Mouse (Mus musculus): ENCODE measurements at regions not wholly inside any gene's neighbourhood (a gene's known extent, or its start where the extent isn't known, plus 50 kb on each side); places are given as distances from the start of the nearest gene placed in this dataset.

DNA sequence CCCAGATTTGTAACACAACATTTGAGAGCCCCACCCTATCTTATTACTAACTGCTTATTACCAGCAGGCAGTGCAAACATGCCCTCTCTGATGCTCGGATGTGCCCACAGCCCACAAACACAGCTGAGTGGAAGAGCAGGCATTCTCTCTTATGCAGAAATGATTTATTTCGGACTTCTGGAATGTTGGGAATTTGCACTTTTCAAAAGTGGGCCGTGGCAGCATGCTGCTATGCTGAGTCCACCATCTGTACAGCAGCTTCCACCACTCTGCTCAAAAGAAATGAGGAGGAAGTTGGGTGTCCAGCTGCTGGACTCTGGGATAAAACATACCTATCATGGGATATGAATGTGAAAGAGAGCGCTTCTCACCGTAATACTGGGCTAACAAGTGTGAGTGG lies 129.6 kb upstream of the Tbx20 start:
- no peak for DNase-seq (ENCODE audit: low spot score)
- no peaks in the 10 kb centered on the region for H3K27me3 ChIP-seq (ENCODE audit: low read depth, poor library complexity, severe bottlenecking)
- no peaks in the 10 kb centered on the region for H3K9me3 ChIP-seq (replicated peaks)
- H3K27ac ChIP-seq (replicated peaks) = no peak overlapping the region
- no peaks in the 10 kb centered on the region for H3K36me3 ChIP-seq
- 85% methylated on average over 5 of the region's 5 CpGs for WGBS
- peaks cover 6% of the 10 kb centered on the region for H3K4me1 ChIP-seq
- no peak overlapping the region for H3K4me3 ChIP-seq

DNA sequence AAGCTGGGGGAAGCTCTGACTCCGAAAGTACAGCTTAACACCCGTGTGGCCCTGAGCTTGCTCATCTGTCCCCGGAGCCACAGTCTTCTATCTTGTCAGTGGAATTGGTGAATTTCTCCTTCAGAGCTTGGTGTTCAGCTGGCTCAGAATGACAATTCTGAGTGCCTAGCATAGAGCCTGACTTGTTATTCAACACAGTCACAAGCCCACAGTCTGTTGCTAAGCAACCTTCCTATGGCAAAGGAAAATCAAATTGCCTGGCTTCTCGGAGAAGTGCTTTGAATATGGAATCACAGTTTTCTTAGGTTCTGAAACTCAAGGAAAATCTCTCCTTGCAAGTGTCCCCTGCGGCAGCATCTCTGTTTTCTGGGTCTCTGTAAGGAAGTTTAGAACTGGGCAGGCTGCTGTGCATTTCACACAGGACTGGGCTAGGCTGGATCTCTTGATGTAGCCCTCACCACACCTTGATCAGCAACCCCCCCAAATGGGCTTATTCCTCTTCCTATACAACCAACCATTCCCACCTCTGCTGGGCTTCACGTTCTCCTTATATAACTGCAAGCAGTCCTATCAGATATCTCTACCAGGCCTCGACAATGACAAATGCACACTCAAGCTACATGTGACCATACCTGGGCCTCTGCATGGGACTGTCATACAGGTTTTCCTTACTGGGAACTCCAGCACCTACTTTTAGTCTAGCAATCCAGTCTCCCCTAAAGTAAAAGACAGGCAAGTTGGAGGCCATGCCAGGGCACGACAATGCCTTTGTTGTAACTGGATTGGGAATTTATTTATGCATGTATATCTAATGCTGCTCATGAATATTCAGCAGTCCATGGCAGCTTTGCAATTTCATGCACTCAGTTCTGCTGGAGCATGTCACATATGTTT lies 135.2 kb upstream of the Tbx20 start:
- Histone ChIP-seq H3K4me3 (no peak overlapping the region), H3K27ac (replicated peaks) (peak overlapping the region; percentile 59; the same call in 1 of the 2 replicates), H3K9me3 (replicated peaks) (no peaks in the 10 kb centered on the region), H3K4me1 (peaks cover 26% of the 10 kb centered on the region), H3K27me3 (ENCODE audit: low read depth, poor library complexity, severe bottlenecking) (no peaks in the 10 kb centered on the region; the same call in 1 of the 2 replicates), H3K36me3 (no peaks in the 10 kb centered on the region)
- WGBS = 66% methylated on average over 8 of the region's 8 CpGs
- no peak for DNase-seq (ENCODE audit: low spot score)

DNA sequence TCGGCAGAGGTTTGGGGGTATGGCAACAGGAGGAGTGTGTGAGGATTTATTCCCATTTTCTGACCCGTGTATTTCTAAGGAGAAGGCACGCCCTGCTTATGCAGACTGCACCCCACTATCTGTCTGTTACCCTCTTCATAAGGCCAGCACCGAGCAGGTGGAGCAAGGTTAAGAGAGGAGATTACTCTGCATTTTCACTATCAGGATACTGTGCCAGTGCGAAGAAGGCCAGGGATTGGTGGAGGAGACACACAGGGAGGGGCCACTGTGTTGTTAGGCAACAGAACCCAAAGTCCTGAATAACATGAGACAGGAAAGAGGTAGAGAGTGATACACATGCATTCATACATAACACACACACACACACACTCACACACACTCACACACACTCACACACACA lies 136.6 kb upstream of the Tbx20 start:
- H3K4me3 ChIP-seq = no peak overlapping the region
- H3K4me1 ChIP-seq = peaks cover 26% of the 10 kb centered on the region
- no peak overlapping the region for H3K27ac ChIP-seq (replicated peaks)
- H3K9me3 ChIP-seq (replicated peaks) = no peaks in the 10 kb centered on the region
- WGBS = 76% methylated on average over 5 of the region's 5 CpGs
- no peak for DNase-seq (ENCODE audit: low spot score)
- H3K36me3 ChIP-seq = no peaks in the 10 kb centered on the region
- no peaks in the 10 kb centered on the region; the same call in 1 of the 2 replicates for H3K27me3 ChIP-seq (ENCODE audit: low read depth, poor library complexity, severe bottlenecking)

DNA sequence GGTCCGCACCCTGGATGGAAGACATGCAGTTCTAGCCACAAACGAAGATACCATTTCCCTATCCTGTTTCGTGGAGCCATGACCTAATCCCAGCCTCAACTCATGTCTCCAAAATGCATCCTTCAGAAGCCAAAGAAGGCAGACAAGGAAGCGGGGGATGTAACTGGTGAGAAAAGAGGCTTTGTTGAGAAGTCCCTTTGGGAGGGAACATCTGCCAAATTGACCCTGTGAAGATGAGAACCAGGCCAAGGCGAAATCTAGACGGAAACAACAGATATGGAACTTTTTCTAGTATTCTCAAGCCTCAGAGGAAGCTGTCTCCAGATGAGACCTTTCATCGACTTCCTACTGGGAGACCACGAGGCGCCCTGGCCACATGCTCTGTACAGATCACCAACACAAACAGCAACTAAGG lies 145.9 kb upstream of the Tbx20 start:
- no peak overlapping the region for H3K27ac ChIP-seq (replicated peaks)
- peaks cover 17% of the 10 kb centered on the region for H3K27me3 ChIP-seq (ENCODE audit: low read depth, poor library complexity, severe bottlenecking)
- DNase-seq (ENCODE audit: low spot score) = no peak
- H3K36me3 ChIP-seq = no peaks in the 10 kb centered on the region
- WGBS = 84% methylated on average over 9 of the region's 9 CpGs
- peaks cover 15% of the 10 kb centered on the region for H3K4me1 ChIP-seq
- no peaks in the 10 kb centered on the region for H3K9me3 ChIP-seq (replicated peaks)
- H3K4me3 ChIP-seq = no peak overlapping the region

DNA sequence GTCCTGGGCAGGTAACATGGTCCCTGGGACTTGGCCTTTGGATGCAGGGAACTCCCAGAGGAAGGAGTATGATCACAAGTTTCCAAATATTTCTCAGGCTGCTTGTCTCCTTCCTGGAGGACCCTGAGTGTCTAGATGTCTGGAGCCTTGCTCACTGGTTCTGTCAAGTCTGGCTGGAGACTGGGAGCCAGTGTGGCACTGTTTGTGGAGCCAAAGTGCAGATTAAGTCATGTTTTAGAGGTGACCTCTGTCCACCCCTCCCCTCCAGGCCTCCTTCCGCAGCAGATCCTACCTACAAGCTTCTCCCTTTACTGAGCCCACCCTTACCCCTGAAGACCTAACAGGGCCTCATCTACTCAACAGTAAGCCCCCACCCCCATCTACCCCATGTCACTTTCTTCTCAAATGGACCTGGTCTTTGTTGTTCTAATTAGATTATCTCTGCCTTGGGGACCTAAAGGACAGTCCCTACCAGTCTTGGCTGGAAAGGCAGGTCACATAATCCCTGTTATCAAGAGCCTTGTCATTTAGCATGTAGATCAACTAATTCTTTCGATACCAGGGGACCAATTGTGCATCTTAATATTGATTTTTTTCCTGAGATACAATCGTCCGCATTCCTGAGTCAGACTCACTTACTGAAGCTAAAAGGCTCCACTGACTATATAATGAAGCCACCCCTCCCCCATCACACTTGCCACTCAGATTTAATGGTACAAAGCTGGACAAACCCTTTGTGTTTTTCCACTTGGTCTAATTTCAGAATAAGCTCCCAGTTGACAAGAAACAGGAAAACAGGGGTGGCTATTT lies 148.2 kb upstream of the Tbx20 start:
- H3K36me3 ChIP-seq = no peaks in the 10 kb centered on the region
- H3K9me3 ChIP-seq (replicated peaks) = no peaks in the 10 kb centered on the region
- no peak overlapping the region for H3K4me3 ChIP-seq
- WGBS = 50% methylated on average over 4 of the region's 4 CpGs
- H3K4me1 ChIP-seq = peaks cover 15% of the 10 kb centered on the region
- peaks cover 17% of the 10 kb centered on the region for H3K27me3 ChIP-seq (ENCODE audit: low read depth, poor library complexity, severe bottlenecking)
- H3K27ac ChIP-seq (replicated peaks) = peak overlapping the region; percentile 33; the same call in 1 of the 2 replicates
- peak; percentile 17 for DNase-seq (ENCODE audit: low spot score)

DNA sequence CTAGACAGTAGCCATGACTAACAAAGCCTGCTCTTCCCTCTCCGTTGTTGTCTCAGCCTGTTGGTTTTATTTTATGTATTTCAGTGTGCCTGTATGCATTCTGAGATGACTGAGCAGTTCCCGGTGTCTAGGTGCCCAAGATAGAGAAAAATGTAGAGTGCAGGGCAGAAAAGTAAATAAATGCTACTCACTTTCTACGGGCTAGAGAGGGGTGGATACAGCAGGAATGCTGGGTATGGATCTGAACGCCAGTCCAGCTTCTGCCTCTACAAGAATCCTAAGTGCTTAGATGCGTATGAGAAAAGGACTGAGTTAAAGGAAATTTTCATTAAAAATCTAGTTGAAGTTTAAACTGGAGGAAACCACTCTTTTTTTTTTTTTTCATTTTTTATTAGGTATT lies 149.4 kb upstream of the Tbx20 start:
- Histone ChIP-seq H3K36me3 (no peaks in the 10 kb centered on the region), H3K4me3 (no peak overlapping the region), H3K4me1 (peaks cover 15% of the 10 kb centered on the region), H3K27me3 (ENCODE audit: low read depth, poor library complexity, severe bottlenecking) (peaks cover 17% of the 10 kb centered on the region), H3K9me3 (replicated peaks) (no peaks in the 10 kb centered on the region), H3K27ac (replicated peaks) (no peak overlapping the region)
- WGBS = 95% methylated on average over 5 of the region's 5 CpGs
- no peak for DNase-seq (ENCODE audit: low spot score)

DNA sequence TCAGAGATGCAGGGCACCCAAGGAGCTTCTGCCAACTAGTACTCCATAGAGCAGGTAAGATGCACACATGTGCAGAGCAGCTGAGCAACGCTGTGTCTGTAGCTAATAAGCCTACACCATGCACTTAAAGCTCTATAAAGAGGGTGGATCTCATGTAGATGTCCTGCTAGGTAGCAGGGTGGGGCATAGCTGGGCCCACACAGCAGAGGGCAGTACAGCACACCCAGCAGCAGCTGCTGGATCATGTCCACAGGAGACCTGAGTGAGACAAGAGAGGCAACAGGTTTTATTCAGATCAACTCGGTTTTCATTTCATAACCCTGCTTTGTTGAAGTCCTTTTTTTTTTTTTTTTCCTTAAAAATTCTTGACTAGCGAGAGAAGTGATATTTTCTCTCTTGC lies 151.5 kb upstream of the Gm10181 start:
- H3K27ac ChIP-seq (replicated peaks) = no peak overlapping the region
- DNase-seq (ENCODE audit: low spot score) = no peak
- WGBS = 64% methylated on average over 3 of the region's 3 CpGs

DNA sequence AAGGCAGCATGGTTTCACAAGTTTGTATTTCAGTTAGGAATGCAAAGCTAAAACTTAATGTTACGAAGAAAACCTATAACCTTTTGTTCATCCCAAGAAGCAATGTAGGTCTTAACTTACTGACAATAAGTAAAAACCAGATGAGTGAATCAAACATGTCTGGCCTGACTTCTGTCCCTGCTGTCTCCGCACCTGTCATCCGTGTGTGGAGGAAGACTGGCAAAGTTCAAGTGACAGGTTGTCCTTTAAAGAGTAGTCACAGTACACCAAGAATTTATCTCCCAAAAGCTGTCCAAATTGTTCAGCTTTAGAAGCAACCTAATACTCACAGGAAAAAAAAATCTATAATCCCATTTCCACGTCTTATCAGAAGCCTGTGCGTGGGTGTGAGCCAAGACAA lies 146.3 kb upstream of the Gm10181 start:
- Histone ChIP-seq H3K27ac (replicated peaks) (no peak overlapping the region), H3K4me1 (peaks cover 6% of the 10 kb centered on the region), H3K9me3 (replicated peaks) (no peaks in the 10 kb centered on the region), H3K4me3 (no peak overlapping the region), H3K36me3 (no peaks in the 10 kb centered on the region), H3K27me3 (ENCODE audit: low read depth, poor library complexity, severe bottlenecking) (no peaks in the 10 kb centered on the region)
- DNase-seq (ENCODE audit: low spot score) = no peak
- WGBS = 87% methylated on average over 5 of the region's 5 CpGs

More for the DNA sequence above, 151.5 kb upstream of the Gm10181 start:
- Histone ChIP-seq H3K9me3 (replicated peaks) (no peaks in the 10 kb centered on the region), H3K4me3 (no peak overlapping the region), H3K27me3 (ENCODE audit: low read depth, poor library complexity, severe bottlenecking) (no peaks in the 10 kb centered on the region), H3K4me1 (no peaks in the 10 kb centered on the region), H3K36me3 (no peaks in the 10 kb centered on the region)

DNA sequence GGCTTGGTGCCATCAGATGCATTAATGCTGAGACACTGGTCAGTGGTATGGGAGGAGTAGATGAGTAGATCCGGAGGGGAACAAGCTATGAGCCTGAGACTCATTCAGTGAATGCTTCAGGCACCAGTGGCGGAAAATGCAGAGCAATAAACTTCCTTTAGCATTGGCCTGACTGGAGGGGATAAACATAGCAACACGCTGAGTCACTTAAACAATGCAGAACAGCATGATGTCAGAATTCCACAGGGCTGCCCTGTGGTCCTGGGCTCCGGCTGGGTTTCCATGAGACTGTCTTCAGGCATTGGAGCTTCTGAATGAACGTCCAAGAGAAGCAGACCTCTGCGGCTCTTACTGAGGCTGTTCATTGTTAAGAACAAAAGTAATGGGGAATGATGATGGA lies 145.4 kb upstream of the Gm10181 start:
- H3K36me3 ChIP-seq = no peaks in the 10 kb centered on the region
- WGBS = 16% methylated on average over 6 of the region's 6 CpGs
- no peak overlapping the region for H3K4me3 ChIP-seq
- no peak overlapping the region for H3K27ac ChIP-seq (replicated peaks)
- no peak for DNase-seq (ENCODE audit: low spot score)
- H3K4me1 ChIP-seq = peaks cover 6% of the 10 kb centered on the region
- H3K9me3 ChIP-seq (replicated peaks) = no peaks in the 10 kb centered on the region
- H3K27me3 ChIP-seq (ENCODE audit: low read depth, poor library complexity, severe bottlenecking) = no peaks in the 10 kb centered on the region

DNA sequence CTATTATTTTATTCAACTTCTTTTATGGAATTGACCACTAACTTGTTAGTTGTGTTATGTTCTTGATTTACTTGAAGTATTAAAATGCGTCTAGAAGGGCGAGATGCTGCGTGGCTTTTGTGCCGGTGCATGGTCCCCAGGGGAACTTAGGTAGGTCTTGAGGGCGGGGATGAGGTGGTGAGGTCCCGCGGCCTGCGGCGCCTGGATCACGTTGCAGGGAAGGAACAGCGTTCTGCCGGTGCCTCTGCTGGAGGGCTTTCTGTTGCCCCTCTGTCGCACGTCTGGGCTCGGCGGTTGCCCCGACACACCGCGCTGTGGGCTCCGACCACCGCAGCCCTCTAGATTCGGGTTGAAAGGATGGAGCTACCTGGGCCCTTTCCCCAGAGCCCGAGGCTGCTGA lies 136.7 kb upstream of the Gm10181 start:
- DNase-seq (ENCODE audit: low spot score) = peak; percentile 11
- Histone ChIP-seq H3K4me3 (no peak overlapping the region; the same call in 1 of the 2 replicates), H3K36me3 (no peaks in the 10 kb centered on the region), H3K27ac (replicated peaks) (no peak overlapping the region), H3K4me1 (peaks cover 7% of the 10 kb centered on the region), H3K27me3 (ENCODE audit: low read depth, poor library complexity, severe bottlenecking) (peaks cover 12% of the 10 kb centered on the region), H3K9me3 (replicated peaks) (no peaks in the 10 kb centered on the region)
- 39% methylated on average over 23 of the region's 23 CpGs for WGBS

DNA sequence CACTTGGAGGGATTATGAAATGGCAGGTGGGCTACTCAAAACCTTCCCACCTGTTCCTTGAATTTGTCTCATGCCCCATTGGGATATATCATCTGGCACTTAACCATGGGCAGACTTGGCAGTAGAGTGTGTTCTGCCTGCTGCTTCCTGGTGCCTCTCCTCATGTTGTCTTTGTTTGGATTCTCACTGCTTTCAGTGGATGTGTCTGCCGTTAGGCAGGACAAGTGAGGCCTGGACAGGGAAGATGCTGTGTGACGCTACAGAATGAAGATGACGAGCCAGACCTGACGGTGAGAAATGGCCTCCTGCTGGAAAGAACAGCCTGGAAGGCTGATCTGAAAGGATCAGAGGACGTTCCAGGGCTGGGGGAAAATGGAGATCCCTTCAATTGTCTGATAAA lies 133.6 kb upstream of the Gm10181 start:
- peak; percentile 5 for DNase-seq (ENCODE audit: low spot score)
- H3K4me1 ChIP-seq = peaks cover 7% of the 10 kb centered on the region
- WGBS = 72% methylated on average over 5 of the region's 5 CpGs

DNA sequence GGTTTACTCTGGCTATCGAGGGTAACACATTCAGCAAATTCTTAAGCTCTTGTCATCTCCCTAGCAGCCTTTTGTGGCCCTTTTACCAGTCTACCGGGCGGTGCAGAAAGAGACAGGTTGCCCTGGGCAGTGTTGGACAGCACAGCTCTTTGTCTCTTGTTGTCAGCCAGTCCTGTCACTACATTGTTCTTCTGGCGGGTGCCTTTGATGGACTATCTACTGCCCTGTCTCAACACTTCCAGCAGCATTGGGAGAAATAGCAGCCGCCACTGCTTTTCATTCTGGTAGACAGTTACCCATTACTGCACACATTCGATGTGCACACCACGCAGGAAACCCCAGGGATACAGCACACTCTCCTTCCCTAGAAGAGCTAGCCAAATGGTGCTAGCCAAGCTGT lies 132.7 kb upstream of the Gm10181 start:
- Histone ChIP-seq H3K27ac (replicated peaks) (no peak overlapping the region), H3K4me1 (peaks cover 7% of the 10 kb centered on the region), H3K36me3 (no peaks in the 10 kb centered on the region), H3K9me3 (replicated peaks) (no peaks in the 10 kb centered on the region), H3K27me3 (ENCODE audit: low read depth, poor library complexity, severe bottlenecking) (peaks cover 12% of the 10 kb centered on the region), H3K4me3 (no peak overlapping the region)
- DNase-seq (ENCODE audit: low spot score) = peak; percentile 13
- WGBS = 45% methylated on average over 7 of the region's 7 CpGs

More for the DNA sequence above, 133.6 kb upstream of the Gm10181 start:
- Histone ChIP-seq H3K27me3 (ENCODE audit: low read depth, poor library complexity, severe bottlenecking) (peaks cover 12% of the 10 kb centered on the region), H3K4me3 (no peak overlapping the region), H3K36me3 (no peaks in the 10 kb centered on the region), H3K27ac (replicated peaks) (no peak overlapping the region), H3K9me3 (replicated peaks) (no peaks in the 10 kb centered on the region)

DNA sequence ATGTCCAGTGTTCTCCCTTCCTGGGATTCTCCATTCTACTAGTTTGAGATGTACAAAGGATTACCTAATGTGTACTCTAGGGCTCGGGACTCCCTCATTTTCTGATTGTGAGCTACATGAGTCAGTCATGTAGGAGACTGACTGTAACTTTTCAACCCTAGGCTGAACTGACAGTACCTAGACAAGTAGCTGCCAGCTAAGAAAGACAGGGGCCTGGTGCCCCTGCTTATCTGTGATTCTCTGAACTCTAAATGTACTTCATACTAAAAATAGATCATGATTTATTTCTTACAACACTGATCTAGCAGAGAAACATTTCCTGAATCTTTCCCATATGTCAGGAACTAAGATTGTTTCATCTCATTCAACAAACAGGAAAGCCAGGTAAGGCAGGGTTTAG lies 125.9 kb upstream of the Gm10181 start:
- Histone ChIP-seq H3K27ac (replicated peaks) (no peak overlapping the region), H3K9me3 (replicated peaks) (no peaks in the 10 kb centered on the region), H3K27me3 (ENCODE audit: low read depth, poor library complexity, severe bottlenecking) (no peaks in the 10 kb centered on the region), H3K4me1 (no peaks in the 10 kb centered on the region), H3K36me3 (no peaks in the 10 kb centered on the region), H3K4me3 (no peak overlapping the region)
- DNase-seq (ENCODE audit: low spot score) = no peak
- 96% methylated on average over 1 of the region's 1 CpGs for WGBS
